Mouse (Mus musculus) frontal cortex, postnatal 10 days (tissue): ENCODE data around the gene Dhx34.
"Not testable (repeated sequence)": the region's sequence is repeated elsewhere in the genome, so short reads cannot be mapped to it uniquely, and the experiment has no call there.

Source experiments
- DNase-seq, 2 experiments: peaks; one replicate each; pipeline ENCODE4 v3.0.0; 2022; ENCODE audit warnings: low spot score in 2 of 2, mixed read lengths in 1 of 2

The Dhx34 gene

GRCm38 (mm10) chr7:16221582-16222272, at the start of gene Dhx34:
TSS of gene Dhx34 (minus strand) at chr7:16222037.
- peak; percentile 90 to 95 for DNase-seq

GRCm38 (mm10) chr7:16271139-16271538, 49.3 kb upstream of the Dhx34 start:
- DNase-seq, result no peak

- not testable (repeated sequence) for DNase-seq
Measured at GRCm38 (mm10) chr7:16266593-16266992, 44.8 kb upstream of the Dhx34 start.

- DNase-seq, result no peak
Measured at GRCm38 (mm10) chr7:16265856-16266255, 44.0 kb upstream of the Dhx34 start.

- no peak for DNase-seq
Measured at GRCm38 (mm10) chr7:16263843-16264242, 42.0 kb upstream of the Dhx34 start.

- DNase-seq, result peak in 1 of 2 experiments; percentile 66
Measured at GRCm38 (mm10) chr7:16263015-16263787, 41.4 kb upstream of the Dhx34 start.

- DNase-seq, result no peak
Measured at GRCm38 (mm10) chr7:16261097-16261496, 39.3 kb upstream of the Dhx34 start.

GRCm38 (mm10) chr7:16259110-16259590, 37.3 kb upstream of the Dhx34 start, which contains the start of gene C5ar1:
TSS of gene C5ar1 (minus strand) at chr7:16259540.
- no peak for DNase-seq

GRCm38 (mm10) chr7:16257830-16258229, 36.0 kb upstream of the Dhx34 start:
- DNase-seq, result no peak

- DNase-seq, result not testable (repeated sequence)
Measured at GRCm38 (mm10) chr7:16255963-16256362, 34.1 kb upstream of the Dhx34 start.

- DNase-seq, result no peak
Measured at GRCm38 (mm10) chr7:16254195-16254594, 32.4 kb upstream of the Dhx34 start.

- no peak for DNase-seq
Measured at GRCm38 (mm10) chr7:16250687-16251086, 28.9 kb upstream of the Dhx34 start.

- no peak for DNase-seq
Measured at GRCm38 (mm10) chr7:16245958-16246357, 24.1 kb upstream of the Dhx34 start.

GRCm38 (mm10) chr7:16244067-16244466, 22.2 kb upstream of the Dhx34 start, which contains the start of gene C5ar2:
TSS of gene C5ar2 (minus strand) at chr7:16244154.
- DNase-seq, result no peak

- DNase-seq, result no peak
Measured at GRCm38 (mm10) chr7:16242198-16242597, 20.4 kb upstream of the Dhx34 start.

- no peak for DNase-seq
Measured at GRCm38 (mm10) chr7:16241787-16242186, 19.9 kb upstream of the Dhx34 start.

- no peak for DNase-seq
Measured at GRCm38 (mm10) chr7:16240978-16241303, 19.1 kb upstream of the Dhx34 start.

- no peak for DNase-seq
Measured at GRCm38 (mm10) chr7:16240281-16240977, 18.6 kb upstream of the Dhx34 start.

- peak in 1 of 2 experiments; percentile 37 for DNase-seq
Measured at GRCm38 (mm10) chr7:16239554-16239997, 17.7 kb upstream of the Dhx34 start.

- DNase-seq, result no peak
Measured at GRCm38 (mm10) chr7:16229869-16230268, 8.0 kb upstream of the Dhx34 start.

- DNase-seq, result no peak
Measured at GRCm38 (mm10) chr7:16213986-16214385, 7.9 kb downstream of the Dhx34 start.

- DNase-seq, result no peak
Measured at GRCm38 (mm10) chr7:16213196-16213595, 8.6 kb downstream of the Dhx34 start.
